Mouse (Mus musculus) left cerebral cortex, adult 18-20 months (tissue): ENCODE data around the gene Slc39a11. TPM values are rescaled to one million over a fixed set of nuclear protein-coding genes. Genes with fewer than 3 reads are reported as not detected.

Experiments
- DNase-seq, 2 experiments: peaks; one replicate each; pipeline ENCODE4 v3.0.0; 2021 to 2022; ENCODE audit warnings: low spot score in 2 of 2, mixed read lengths in 1 of 2
- total RNA-seq, 2 experiments: library from RNA; stranded (reverse); gene quantifications; 2 replicates each; pipeline ENCODE4 v1.2.3; 2021

The Slc39a11 gene
- total RNA-seq, 2 experiments from 2014 or later = 13.9 to 15.3 TPM

DNA sequence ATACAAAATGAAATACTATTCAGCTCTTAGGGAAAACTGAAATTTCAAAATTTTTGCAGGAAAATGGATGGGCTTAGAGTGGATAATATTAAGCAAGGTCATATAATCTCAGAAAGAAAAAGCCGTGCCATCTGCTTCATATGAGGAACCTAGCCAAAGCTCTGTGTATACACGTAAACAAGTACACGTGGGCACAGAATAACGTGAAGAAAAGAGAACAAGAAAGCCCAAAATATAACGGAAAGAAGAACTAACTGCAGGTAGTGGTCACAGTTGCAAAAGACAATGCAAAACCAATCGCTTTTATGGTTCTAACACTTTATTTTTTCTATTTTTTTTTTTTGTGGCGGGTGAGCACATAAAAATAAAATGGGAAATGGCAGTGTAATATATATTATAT is 446.9 kb downstream of the Slc39a11 start:
- no peak for DNase-seq

- peak; percentile 87 to 94 for DNase-seq
Measured at GRCm38 (mm10) chr11:113201470-113201997, 448.3 kb downstream of the Slc39a11 start.

DNA sequence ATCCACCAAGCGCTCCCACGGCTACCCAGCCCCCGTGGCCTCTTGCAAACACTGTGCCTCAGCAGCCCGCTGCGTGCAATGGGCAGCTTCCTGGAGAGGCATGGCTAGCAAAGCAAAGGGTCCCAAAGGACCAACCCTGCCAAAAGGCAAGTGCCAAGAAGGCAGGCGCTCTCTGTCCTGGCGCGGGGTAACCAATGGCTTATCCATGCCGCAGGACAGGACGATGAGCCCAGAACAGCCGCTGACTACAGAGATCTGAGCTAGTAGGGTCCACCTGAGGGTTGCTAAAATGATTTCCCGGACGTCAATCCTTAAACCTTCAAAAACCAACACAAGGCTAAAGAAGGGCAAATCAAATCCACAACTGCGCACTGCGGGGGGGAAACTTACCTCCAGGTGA is 449.0 kb downstream of the Slc39a11 start:
- DNase-seq = no peak

- DNase-seq = no peak
Measured at GRCm38 (mm10) chr11:113198586-113198985, 451.3 kb downstream of the Slc39a11 start.

- no peak for DNase-seq
Measured at GRCm38 (mm10) chr11:113197624-113198023, 452.3 kb downstream of the Slc39a11 start.

- DNase-seq = no peak
Measured at GRCm38 (mm10) chr11:113196234-113197007, 453.5 kb downstream of the Slc39a11 start.

Other genes starting within 250 kb of the Slc39a11 start
- 10 to 100 TPM; 30.0 to 35.9 TPM for gene Sstr2, start 30.7 kb downstream of the Slc39a11 start, total RNA-seq
- gene Cog1, start 910 bp downstream of the Slc39a11 start, total RNA-seq = 10 to 100 TPM; 47.3 to 51.8 TPM
- gene Fam104a, start 34.1 kb upstream of the Slc39a11 start, total RNA-seq = 10 to 100 TPM; 31.8 to 33.9 TPM
- gene D11Wsu47e, start 34.3 kb upstream of the Slc39a11 start, total RNA-seq = 10 to 100 TPM; 12.1 to 12.8 TPM
- under 1 TPM in 1 of 2 experiments, not detected in 1; 0.35 TPM for gene Cpsf4l, start 59.9 kb upstream of the Slc39a11 start, total RNA-seq
- gene Cdc42ep4, start 101.8 kb upstream of the Slc39a11 start, total RNA-seq = 10 to 100 TPM; 26.6 to 28.8 TPM